Mouse (Mus musculus): ENCODE measurements around the gene Ms4a12.
"Not testable (repeated sequence)": the region's sequence is repeated elsewhere in the genome, so short reads cannot be mapped to it uniquely, and the experiment has no call there.

Gene Ms4a12

DNA sequence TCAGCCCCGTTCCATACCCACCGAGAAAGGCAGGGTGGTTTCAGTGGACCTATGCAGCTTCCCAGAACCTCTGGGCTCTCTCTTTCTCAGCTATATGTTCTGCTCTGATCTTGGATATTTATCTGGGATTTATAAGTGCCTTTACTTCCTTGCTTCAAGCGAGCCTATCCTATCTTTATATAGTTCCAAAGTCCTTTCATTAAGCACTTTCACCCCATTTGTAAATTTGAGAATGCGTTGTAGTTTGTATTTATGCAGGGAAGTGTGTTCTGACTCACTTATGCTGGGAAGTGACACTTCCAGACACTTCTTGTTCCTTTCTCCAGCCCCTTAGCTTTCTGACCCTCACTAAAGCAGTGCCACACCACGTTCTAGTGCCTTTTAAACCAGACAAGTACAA is at the start of gene Ms4a12:
Gene Ms4a12 (minus strand): TSS at position 101 of the 400 bp plus-strand sequence.
- no peak for DNase-seq

DNA sequence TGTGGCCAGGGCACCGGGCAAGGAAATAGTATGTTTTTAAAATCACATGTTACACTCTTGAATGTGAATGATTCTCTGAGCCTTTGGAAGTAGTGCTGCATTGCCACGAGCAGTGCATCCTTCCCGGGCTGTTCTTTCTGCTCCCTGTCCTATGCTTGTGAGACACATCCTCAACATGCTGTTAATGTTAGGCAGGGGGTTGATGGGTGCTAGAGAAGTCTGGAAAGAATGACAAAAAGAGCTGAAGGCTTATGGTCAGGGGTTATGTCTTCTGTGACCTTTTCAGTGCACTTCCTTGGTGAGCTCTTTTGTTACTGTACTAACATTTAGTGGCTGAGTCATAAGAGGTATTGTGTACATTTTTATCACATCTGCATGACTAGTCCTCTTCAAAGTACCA is 48.0 kb upstream of the Ms4a12 start:
- no peak for DNase-seq

DNA sequence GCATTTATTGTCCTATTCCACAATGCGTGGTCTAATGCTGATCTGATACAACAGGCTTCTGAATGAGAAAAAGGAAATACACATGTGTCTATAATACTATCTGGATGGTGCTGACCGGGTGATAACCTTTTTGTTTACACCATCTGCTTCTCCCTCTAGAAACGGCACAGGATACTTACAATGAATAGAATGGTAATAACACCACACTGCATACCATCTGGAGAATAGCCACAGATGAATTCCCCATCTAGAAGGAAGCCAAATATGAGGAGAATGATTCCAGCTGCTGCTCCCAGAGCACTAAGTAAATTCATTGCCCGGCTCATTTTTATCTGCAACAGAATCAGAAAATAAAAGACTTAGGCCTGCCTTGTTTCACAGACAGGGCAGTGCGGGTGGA is 44.2 kb upstream of the Ms4a12 start:
- DNase-seq: no peak

DNA sequence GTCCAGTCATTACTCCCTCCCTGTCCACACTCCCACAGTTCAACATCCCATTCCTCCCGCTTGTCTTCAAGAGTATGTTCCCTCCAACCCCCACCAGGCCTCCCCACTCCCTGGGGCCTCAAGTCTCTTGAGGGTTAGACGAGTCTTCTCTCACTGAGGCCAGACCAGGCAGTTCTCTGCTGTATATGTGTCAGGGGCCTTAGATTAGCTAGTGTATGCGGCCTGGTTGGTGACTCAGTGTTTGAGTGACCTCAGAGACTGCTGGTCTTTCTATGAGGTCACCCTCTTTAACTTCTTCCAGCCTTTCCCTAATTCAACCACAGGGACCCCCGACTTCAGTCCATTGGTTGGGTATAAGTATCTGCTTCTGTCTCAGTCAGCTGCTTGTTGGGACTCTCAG is 34.7 kb upstream of the Ms4a12 start:
- no peak for DNase-seq

DNA sequence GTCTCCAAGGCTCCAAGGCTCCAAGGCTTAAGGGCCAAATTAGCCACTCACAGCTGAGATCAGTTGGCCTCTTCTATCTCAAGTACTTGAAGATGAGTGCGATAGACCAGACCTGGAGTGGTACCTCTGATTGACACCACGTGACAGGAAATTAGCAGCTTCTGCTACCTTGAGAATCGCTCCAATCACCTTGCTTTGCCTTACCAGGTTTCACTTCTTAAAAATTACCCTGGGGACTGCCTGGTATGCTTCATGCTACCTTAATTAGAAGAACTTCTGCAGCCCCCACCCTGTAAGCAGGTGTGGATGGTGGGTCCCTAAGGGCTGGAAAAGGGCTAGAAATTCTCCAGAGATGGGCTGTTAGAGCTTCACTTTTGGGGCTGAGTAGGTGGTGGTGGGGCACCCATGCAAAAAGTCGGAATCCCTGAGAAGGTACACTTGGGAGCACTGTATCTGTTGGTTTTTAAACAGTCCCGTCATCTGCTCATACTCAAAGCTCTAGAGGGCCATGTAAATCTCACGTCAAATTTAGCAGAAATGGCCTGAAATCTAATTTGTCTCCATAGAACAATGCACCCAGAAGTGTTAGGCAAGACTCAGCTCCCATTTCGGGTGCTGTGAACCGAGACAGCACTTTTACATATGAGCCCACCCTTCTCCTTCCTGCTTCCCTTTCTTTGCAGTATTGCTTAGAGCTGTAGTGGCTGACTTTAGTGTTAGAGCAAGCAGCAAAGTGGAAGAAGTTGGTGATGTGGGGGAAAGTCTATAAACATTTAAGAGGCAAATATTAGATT is 34.0 kb upstream of the Ms4a12 start, which contains the start of gene Ms4a1:
Gene Ms4a1 (minus strand): TSS at position 190 of the 794 bp plus-strand sequence.
- no peak for DNase-seq

DNA sequence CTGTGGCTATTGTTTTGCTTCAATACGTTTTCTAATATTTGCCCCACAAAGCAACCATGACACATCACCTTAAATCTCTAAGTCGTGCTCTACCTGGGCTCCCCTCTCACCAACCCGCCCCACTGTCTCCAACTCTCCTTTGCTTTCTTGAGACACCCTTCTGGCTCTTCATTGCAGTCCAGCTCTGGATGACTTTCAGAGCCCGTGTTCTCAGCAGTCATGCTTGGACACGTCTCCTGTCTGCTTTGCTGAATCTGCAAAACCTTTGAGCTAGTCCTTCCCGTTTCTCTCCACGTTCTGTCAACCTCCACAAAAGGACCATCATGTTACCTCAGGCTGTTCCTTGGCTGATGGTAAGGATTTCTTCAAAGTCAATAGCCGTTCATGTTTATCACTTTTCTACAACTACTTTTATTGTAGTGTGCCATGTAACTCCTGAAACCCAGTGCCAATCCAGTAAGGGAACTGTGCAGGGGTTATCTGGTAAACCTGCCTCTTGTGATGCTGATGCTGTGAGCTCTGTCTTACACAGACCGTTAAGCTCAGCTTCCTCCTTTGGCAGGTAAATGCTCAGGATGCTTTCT is 32.4 kb upstream of the Ms4a12 start:
- no peak for DNase-seq

DNA sequence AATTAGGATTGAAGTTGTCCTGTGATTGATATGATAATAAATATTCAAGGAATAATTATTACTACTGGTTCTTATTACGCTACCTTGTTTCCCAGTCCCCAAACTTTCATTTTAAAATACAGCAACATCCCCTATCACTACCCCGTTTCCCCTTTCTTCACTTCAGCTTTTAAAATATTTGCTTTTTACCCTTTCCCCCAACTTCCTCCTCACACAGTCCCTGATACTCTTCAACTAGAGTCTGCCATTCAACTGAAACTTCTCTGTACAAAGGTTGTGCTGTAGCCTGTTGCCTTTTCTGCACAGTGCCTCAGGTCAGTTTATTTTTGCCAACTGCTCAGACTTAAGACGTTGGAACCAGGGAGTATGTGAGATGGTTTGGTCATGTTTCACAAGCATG is 31.3 kb upstream of the Ms4a12 start:
- no peak for DNase-seq

DNA sequence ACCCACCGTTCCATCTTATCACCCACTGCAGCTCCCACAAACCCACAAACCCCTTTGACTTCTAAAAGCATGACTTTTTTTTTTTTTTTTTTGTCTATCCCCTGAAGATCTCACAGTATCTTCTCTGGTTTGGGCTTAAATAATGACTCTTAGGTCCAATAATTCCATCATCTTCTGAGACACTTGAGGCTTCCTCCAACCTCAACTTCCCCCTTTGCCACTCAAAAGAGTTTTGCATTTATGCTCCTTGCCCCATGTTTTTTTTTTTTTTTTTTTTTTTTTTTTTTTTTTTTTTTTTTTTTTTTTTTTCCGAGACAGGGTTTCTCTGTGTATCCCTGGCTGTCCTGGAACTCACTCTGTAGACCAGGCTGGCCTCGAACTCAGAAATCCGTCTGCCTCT is 30.7 kb upstream of the Ms4a12 start:
- not testable (repeated sequence) for DNase-seq

DNA sequence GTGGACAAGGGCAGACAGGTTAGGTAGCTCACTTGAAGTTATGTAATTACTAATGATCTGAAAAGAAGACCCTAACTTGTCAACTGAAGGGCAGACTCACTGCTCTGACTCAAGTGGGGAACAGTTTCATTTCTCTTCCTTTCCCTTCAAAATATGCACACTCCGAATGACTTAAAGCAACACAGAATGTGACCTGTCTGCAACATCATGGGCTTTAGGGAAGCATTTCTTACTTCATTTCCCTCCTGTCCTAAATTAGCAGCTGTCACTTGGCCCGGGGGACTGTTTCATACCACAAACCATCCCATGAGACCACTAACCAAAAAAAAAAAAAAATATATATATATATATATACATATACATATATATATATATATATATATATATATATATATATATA is 29.3 kb upstream of the Ms4a12 start:
- DNase-seq: no peak

DNA sequence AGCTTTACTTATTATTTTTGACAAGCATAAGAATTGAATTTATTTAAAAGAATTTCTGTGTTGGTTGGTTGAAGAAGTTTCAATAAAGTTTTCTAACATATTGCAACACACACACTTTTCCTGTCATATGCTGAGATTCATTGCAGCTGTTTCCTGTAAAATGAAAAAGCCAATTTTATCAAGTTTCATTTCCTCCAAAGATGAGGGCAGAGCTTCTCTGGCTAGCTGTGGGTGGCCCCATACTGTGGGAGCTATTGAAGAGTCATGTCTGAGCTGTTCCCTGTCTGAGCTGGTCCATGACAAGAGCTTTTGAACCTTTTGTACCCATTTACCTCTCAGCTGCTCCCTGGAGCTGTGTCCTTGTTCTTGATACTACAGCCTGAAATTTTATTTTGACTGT is 12.0 kb upstream of the Ms4a12 start:
- no peak for DNase-seq

DNA sequence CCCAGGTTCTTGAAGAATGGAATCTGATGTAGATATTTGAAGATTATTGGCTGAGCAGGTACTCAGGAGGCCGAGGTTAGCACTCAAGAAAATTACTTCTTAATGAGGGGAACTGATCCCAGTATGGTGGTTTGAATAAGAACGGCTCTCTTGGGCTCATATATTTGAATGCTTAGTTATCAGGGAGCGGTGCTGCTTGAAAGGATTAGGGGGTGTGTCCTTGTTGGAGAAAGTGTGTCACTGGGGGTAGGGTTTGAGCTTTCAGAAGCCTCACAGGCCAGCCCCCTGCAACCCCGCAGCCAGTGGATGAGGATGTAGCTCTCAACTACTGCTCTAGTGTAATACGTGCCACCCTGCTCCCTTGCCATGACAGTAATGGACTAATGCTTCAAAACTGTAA is 10.3 kb upstream of the Ms4a12 start:
- DNase-seq: no peak

DNA sequence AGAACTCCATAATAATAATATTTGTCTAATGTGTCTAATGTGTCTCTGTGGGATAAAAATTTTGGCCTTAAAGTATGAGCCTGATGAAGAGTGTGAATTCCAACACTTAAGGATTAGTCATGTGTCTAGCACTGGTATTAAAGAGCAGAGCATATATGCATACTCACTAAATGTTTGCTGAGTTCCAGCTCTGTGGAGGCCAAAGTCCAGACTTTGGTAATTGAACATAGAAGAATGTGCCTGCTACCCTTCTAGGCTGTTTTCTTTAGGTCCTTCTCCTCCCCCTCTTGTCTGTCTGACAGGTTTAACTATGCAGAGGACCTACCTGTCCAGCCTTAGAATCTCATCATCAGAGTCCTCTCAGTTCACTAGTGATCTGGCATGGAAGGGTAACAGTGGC is 3.6 kb upstream of the Ms4a12 start:
- no peak for DNase-seq

DNA sequence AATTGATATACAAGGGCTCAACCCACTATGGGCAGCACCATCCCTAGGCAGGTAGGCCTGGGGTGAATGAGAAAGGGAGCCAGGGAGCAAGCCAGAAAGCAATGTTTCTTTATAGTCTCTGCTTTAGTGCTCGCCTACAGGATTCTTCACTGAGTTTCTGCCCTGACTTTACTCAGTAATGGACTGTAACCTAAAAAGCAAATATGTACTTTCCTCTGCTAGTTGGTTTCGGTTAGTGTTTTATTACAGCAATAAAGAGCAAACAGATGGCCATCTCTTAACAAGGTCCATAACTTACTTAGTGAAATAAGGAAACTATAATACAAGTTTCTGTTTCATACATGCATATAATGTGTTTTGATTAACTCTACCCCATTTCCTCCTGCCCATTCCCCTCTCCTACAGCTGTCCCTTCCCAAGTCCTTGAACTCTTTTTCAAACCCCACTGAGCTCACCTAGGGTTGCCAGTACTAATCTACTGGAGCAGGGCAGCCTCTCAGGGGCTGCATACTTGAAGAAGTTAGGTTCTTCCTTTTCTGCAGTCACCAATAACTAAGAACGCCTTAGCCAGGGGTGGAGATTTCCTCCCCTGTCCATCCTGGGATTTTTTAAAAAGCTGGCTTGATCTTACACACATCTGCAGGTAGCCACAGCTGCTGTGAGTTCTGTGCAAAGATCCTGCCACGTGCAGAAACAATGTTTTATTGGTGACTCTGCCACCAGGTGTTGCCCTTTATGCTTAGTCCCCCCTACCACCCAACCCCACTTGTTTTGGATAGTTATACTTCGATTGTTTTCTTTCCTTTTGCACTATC is 2.9 kb upstream of the Ms4a12 start:
- DNase-seq: no peak

DNA sequence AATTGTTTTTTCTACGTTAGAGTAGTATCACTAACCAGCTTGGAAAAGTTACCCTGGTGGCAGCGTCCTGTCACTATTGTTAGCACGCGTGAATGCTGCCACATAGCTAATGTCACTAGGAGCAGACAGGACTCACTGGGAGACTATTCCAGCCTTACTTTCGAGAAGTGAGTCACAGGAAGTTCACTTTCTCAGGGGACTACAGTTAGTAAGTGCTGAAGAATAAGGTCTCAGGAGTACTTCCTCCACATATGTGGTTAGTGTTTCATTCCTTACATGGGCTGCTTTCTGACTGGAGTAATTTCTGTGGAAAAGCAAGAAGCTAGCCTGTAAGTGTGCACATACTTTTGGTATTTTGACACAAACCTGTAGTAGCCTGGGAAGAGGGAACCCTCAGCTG is 2.0 kb upstream of the Ms4a12 start:
- no peak for DNase-seq

DNA sequence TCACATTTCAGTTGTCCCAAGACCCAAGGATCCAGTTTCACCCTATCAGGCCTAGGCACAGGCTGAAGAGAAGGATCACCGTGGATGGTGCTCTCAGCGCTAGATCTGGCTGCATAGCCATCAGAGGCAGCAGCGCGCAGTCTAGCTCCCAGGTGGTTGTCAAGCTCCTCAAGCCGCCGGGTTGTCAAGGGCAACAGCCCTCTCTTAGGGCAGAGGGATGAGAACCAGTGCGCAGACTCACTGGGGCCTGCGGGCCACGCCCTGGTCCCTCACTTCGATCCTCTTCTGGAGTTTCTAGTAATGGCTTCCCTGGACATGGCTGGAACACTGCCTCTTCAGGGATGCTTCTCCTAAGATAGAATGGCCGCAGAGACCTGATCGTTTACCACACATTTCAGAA is 35.7 kb downstream of the Ms4a12 start, which contains the start of gene Ms4a13:
Gene Ms4a13 (minus strand): TSS at position 192 of the 400 bp plus-strand sequence.
- DNase-seq: no peak

DNA sequence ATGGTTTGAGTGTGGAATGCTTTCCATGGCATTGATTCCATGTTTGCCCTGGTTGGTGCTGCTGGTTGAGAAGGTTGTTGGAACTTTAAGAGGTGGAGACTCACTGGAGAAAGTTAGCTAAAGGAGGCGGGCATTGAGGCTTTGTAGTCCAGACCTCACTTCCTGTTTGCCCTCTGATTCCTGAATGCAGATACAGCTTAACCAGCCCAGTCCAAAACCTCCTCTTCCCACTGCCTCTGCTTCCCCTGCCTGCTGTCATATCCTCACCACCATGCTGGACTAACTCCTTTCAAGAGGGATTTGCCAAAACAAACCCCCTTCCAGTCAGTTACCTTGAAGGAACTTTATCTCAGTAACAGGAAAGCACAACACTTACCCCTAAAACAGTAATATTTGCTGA is 39.7 kb downstream of the Ms4a12 start:
- DNase-seq: no peak

DNA sequence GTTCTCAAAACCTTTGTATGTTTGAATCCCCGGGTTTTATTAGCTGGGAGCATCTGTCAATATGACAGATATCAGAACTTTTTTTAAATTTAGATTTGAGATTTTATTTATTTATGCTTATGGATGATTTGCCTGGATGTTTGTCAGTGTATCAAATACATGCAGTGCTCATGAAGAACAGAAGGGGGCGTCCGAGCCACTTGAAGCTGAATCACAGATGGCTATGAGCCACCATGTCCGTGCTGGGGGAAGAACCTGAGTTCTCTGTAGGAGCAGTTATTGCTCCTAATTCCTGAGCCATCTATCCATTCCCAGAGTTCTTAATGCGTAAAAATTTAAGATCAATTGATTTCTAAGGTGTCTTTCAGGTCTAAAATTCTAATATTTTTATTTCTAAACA is 48.1 kb downstream of the Ms4a12 start:
- no peak for DNase-seq

DNA sequence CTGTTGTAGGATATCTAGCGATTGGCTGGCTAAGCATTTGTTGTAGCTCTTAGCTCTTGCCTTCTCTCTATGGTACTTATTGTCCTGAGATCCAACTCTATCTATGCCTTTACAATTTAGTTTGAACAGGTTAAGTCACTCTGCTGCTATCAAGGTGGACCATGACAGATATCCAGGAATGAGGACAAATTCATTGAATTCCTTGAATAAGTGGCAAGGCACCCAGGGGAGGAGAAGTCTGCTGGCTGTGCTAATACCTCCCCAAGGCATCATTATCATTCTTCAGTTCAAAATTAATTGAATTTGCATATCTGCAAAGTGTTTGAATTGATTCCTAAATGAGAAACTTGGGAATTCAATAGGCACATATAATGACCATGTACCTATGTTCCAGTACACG is 54.8 kb downstream of the Ms4a12 start:
- DNase-seq: no peak

DNA sequence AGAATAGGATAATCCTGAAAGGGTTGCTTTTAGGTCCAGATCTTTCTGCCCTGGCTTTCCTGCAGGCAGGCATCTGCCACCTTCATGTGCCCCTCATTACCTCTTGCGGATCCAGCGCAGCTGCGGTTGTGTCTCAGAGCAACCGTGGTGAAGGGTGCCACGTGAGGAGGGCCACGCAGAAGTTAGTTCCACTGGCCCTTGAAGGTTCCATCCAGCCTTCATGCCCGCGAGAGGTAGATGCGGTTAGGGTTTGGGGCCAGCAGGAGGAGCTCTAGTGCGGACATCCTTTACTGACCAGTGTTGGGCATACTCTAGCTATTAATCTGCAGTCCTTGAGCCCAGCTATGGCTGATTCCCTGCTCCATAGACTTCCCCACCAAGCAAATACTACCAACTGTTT is 67.1 kb downstream of the Ms4a12 start, which contains the start of gene 1700025F22Rik:
Gene 1700025F22Rik (minus strand): TSS at position 149 of the 400 bp plus-strand sequence.
- DNase-seq: no peak
